Mouse (Mus musculus): ENCODE measurements around the gene Skp1a.

DNA sequence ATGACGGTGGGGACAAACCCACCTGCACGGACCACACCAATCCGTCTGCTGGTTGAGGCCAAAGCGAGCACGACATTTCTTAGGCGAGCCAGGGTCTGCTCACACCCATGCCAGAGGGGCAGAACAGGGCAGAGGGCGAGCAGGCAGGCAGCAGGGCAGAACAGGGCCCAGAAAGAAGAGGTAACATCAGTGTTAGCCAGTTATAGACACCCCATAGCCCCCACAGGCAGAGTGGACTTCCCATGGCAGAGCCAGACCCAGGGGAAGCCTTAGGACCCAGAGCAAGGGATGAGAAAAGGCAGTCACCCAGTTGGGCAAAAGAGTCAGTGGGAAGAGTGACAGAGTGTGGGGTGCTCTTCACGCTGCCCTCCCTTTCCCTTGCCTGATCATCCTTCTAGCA, 23.3 kb downstream of the Skp1a start:
- TF ChIP-seq CTCF (IDR thresholded peaks at IDR 0.05; ENCODE audit: extremely low read depth, insufficient read depth, low read length), result no peak
- no peak for TF ChIP-seq POLR2A (IDR thresholded peaks at IDR 0.05; ENCODE audit: extremely low read depth, insufficient read depth, low read length)
